ENCODE assay signal across 9 mouse cellular contexts in the genomic region with DNA sequence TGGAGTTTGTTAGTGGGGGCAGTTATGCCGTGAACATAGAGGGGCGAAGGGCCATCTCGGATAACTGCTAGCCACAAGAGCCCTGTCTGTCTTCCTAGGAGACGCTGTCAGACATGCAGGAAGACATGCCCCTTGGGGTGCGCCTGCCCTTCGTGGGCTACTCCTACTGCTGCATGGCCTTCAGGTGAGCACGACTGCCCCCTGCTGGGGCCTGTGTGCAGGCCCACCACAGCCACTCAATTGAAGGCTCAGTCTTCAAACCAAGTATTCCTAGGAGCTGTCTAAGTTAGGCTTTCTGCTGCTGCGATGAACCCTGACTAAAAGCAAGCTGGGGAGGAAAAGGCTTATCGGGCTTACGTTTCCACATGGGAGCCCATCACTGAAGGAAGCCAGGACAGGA. TPM values are rescaled to one million over a fixed set of nuclear protein-coding genes. Genes with fewer than 3 reads are reported as not detected.
DNase-seq lines count a peak whose midpoint lies in the region; ATAC-seq and TF ChIP-seq lines count a peak whose summit lies in the region.
"Had no signal": no experiment of that assay in that cellular context is flagged by ENCODE, and none has a peak within 500 bp of the region (broad histone marks: within the 10 kb centered on the region; RNA-seq: fewer than 3 reads in every experiment).

No protein-coding gene starts in this region.

- peak; percentile 74 to 79 for DNase-seq in cerebellum, postnatal 10 days
- DNase-seq in cerebellum, adult 8-10 months: no peak
- peak; percentile 80 for DNase-seq in midbrain, embryonic 14.5 days
- DNase-seq in cerebellum, postnatal 25 days: peak; percentile 49 to 75
- peak; percentile 79 for DNase-seq in hindbrain, postnatal 0 days (ENCODE audit: low spot score)
- peak; percentile 69 to 74 for DNase-seq in lung, postnatal 4 days
- peak; percentile 73 to 90 for DNase-seq in spleen, postnatal 4 days (ENCODE audit: low spot score in 2 of 2)

- TF ChIP-seq CTCF in hindbrain, postnatal 0 days (IDR thresholded peaks at IDR 0.05; ENCODE audit: low read depth): peak; percentile 76

- ATAC-seq in midbrain, embryonic 14.5 days (ENCODE audit: low FRiP score, low TSS enrichment): no peak
- ATAC-seq in midbrain, embryonic 13.5 days: no peak
- no peak for ATAC-seq in hindbrain, postnatal 0 days

- H3K27me3 ChIP-seq in midbrain, embryonic 14.5 days (ENCODE audit: control insufficient read depth, insufficient read depth, low read length): peaks cover 18% of the 10 kb centered on the region
- peaks cover 28% of the 10 kb centered on the region for H3K27me3 ChIP-seq in midbrain, embryonic 13.5 days
- no peaks in the 10 kb centered on the region for H3K27me3 ChIP-seq in hindbrain, postnatal 0 days (ENCODE audit: insufficient read depth, low read length)

- H3K27ac ChIP-seq in midbrain, embryonic 14.5 days (replicated peaks; ENCODE audit: low read depth, low read length): no peak overlapping the region
- H3K27ac ChIP-seq in midbrain, embryonic 13.5 days: no peak overlapping the region
- no peak overlapping the region for H3K27ac ChIP-seq in hindbrain, postnatal 0 days
- H3K27ac ChIP-seq: heart, embryonic 15.5 days had no signal

- no peaks in the 10 kb centered on the region for H3K9me3 ChIP-seq in midbrain, embryonic 14.5 days (ENCODE audit: control insufficient read depth, low read length)
- no peaks in the 10 kb centered on the region for H3K9me3 ChIP-seq in midbrain, embryonic 13.5 days
- H3K9me3 ChIP-seq in hindbrain, postnatal 0 days (ENCODE audit: low read length): no peaks in the 10 kb centered on the region
- H3K9me3 ChIP-seq: heart, embryonic 15.5 days had no signal

- peaks cover 15% of the 10 kb centered on the region for H3K4me1 ChIP-seq in midbrain, embryonic 14.5 days (ENCODE audit: control insufficient read depth, insufficient read depth, low read length)
- peaks cover 38% of the 10 kb centered on the region for H3K4me1 ChIP-seq in midbrain, embryonic 13.5 days (replicated peaks)
- 0 out of 2 replicates have a peak, but pooled peaks cover 4% of the 10 kb centered on the region for H3K4me1 ChIP-seq in hindbrain, postnatal 0 days (ENCODE audit: insufficient read depth, low read length)

- WGBS in midbrain, embryonic 14.5 days: 38% methylated on average over 10 of the region's 10 CpGs
- WGBS in midbrain, embryonic 13.5 days: 43% methylated on average over 10 of the region's 10 CpGs
- 40% methylated on average over 10 of the region's 10 CpGs for WGBS in hindbrain, postnatal 0 days

- H3K36me3 ChIP-seq in midbrain, embryonic 14.5 days (ENCODE audit: control insufficient read depth, insufficient read depth, low read length): peaks cover 54% of the 10 kb centered on the region
- H3K36me3 ChIP-seq in midbrain, embryonic 13.5 days: peaks cover 60% of the 10 kb centered on the region
- H3K36me3 ChIP-seq in hindbrain, postnatal 0 days (ENCODE audit: insufficient read depth, low read length): peaks cover 10% of the 10 kb centered on the region

- no peak overlapping the region for H3K4me2 ChIP-seq in midbrain, embryonic 14.5 days (ENCODE audit: low read length)
- H3K4me2 ChIP-seq in midbrain, embryonic 13.5 days (replicated peaks): no peak overlapping the region
- H3K4me2 ChIP-seq in hindbrain, postnatal 0 days (ENCODE audit: low read depth, low read length): no peak overlapping the region
- H3K4me2 ChIP-seq: heart, embryonic 15.5 days had no signal

- H3K9ac ChIP-seq in midbrain, embryonic 14.5 days (replicated peaks; ENCODE audit: low read length): no peak overlapping the region
- no peak overlapping the region for H3K9ac ChIP-seq in midbrain, embryonic 13.5 days (replicated peaks)
- no peak overlapping the region for H3K9ac ChIP-seq in hindbrain, postnatal 0 days (replicated peaks; ENCODE audit: low read length)
- H3K9ac ChIP-seq: heart, embryonic 15.5 days had no signal

- no peak overlapping the region for H3K4me3 ChIP-seq in midbrain, embryonic 14.5 days (replicated peaks; ENCODE audit: low read depth, low read length)
- H3K4me3 ChIP-seq in midbrain, embryonic 13.5 days (replicated peaks): no peak overlapping the region
- H3K4me3 ChIP-seq in hindbrain, postnatal 0 days (ENCODE audit: low read length): no peak overlapping the region
- H3K4me3 ChIP-seq: heart, embryonic 15.5 days had no signal

RNA-seq across cellular contexts. Expression of a gene that starts 5.2 kb away (rescaled TPM):
- 9.8 and 13.2 TPM in 2 replicates for polyA plus RNA-seq in midbrain, embryonic 14.5 days (2014; fragmentation: Nextera tagmentation; extraction: Ambion mirVana)
- polyA plus RNA-seq in midbrain, embryonic 13.5 days (2015; fragmentation: Nextera tagmentation; extraction: Ambion mirVana): 8.8 and 15.6 TPM in 2 replicates
- 19.5 and 27.8 TPM in 2 replicates for total RNA-seq in hindbrain, postnatal 0 days (2014; rRNA removed)
- polyA plus RNA-seq in hindbrain, postnatal 0 days (2015; fragmentation: Nextera tagmentation; extraction: Ambion mirVana): 4.8 and 5.6 TPM in 2 replicates

RNA-seq across cellular contexts. Expression of a gene that starts 5.6 kb away (rescaled TPM):
- polyA plus RNA-seq in midbrain, embryonic 14.5 days (2014; fragmentation: Nextera tagmentation; extraction: Ambion mirVana): 1.5 and 2.5 TPM in 2 replicates
- polyA plus RNA-seq in midbrain, embryonic 13.5 days (2015; fragmentation: Nextera tagmentation; extraction: Ambion mirVana): 2.7 and 3.2 TPM in 2 replicates
- 10.3 and 12.1 TPM in 2 replicates for total RNA-seq in hindbrain, postnatal 0 days (2014; rRNA removed)
- polyA plus RNA-seq in hindbrain, postnatal 0 days (2015; fragmentation: Nextera tagmentation; extraction: Ambion mirVana): 1.4 and 1.5 TPM in 2 replicates

RNA-seq across cellular contexts. Expression of a gene that starts 12.8 kb away (rescaled TPM):
- 33.2 and 39.2 TPM in 2 replicates for polyA plus RNA-seq in midbrain, embryonic 14.5 days (2014; fragmentation: Nextera tagmentation; extraction: Ambion mirVana)
- polyA plus RNA-seq in midbrain, embryonic 13.5 days (2015; fragmentation: Nextera tagmentation; extraction: Ambion mirVana): 25.3 TPM in 2 replicates
- 145 and 151 TPM in 2 replicates for total RNA-seq in hindbrain, postnatal 0 days (2014; rRNA removed)
- polyA plus RNA-seq in hindbrain, postnatal 0 days (2015; fragmentation: Nextera tagmentation; extraction: Ambion mirVana): 28.9 and 30.9 TPM in 2 replicates

RNA-seq across cellular contexts. Expression of a gene that starts 29.4 kb away (rescaled TPM):
- polyA plus RNA-seq in midbrain, embryonic 14.5 days (2014; fragmentation: Nextera tagmentation; extraction: Ambion mirVana): 5.2 and 5.8 TPM in 2 replicates
- polyA plus RNA-seq in midbrain, embryonic 13.5 days (2015; fragmentation: Nextera tagmentation; extraction: Ambion mirVana): 1.6 and 1.9 TPM in 2 replicates
- 4.6 and 6.3 TPM in 2 replicates for total RNA-seq in hindbrain, postnatal 0 days (2014; rRNA removed)
- 7.7 and 7.9 TPM in 2 replicates for polyA plus RNA-seq in hindbrain, postnatal 0 days (2015; fragmentation: Nextera tagmentation; extraction: Ambion mirVana)

RNA-seq across cellular contexts. Expression of a gene that starts 30.8 kb away (rescaled TPM):
- polyA plus RNA-seq in midbrain, embryonic 14.5 days (2014; fragmentation: Nextera tagmentation; extraction: Ambion mirVana): 11.3 and 13.8 TPM in 2 replicates
- polyA plus RNA-seq in midbrain, embryonic 13.5 days (2015; fragmentation: Nextera tagmentation; extraction: Ambion mirVana): 19.6 and 20.6 TPM in 2 replicates
- 19.6 and 23.8 TPM in 2 replicates for total RNA-seq in hindbrain, postnatal 0 days (2014; rRNA removed)
- 7.7 and 9.0 TPM in 2 replicates for polyA plus RNA-seq in hindbrain, postnatal 0 days (2015; fragmentation: Nextera tagmentation; extraction: Ambion mirVana)
